Mouse (Mus musculus) forebrain, embryonic 12.5 days (tissue): ENCODE measurements around the gene Gm20388. TPM values are rescaled to one million over a fixed set of nuclear protein-coding genes. Genes with fewer than 3 reads are reported as not detected.
A peak's percentile ranks its signal among the peaks of the same experiment; 100 is the strongest.

ENCODE experiments used
- ATAC-seq: fragments of 200-750 bp; cut with Nextera tagmentation; 2 replicates; pipeline ENCODE4 v1.8.0; 2017; ENCODE audit warnings: moderate TSS enrichment; ENCODE audit not compliant: low FRiP score
- H3K27ac ChIP-seq: fragments of 300-500 bp; sonication (generic); 2 replicates; pipeline ENCODE4 v1.5.1; 2016; ENCODE audit warnings: mild to moderate bottlenecking
- H3K27me3 ChIP-seq: fragments of 300-500 bp; sonication (generic); 2 replicates; pipeline ENCODE4 v1.6.1; 2016; ENCODE audit warnings: mild to moderate bottlenecking
- H3K36me3 ChIP-seq: fragments of 300-500 bp; sonication (generic); replicated peaks from 2 replicates; pipeline ENCODE4 v1.6.1; 2016; ENCODE audit warnings: mild to moderate bottlenecking
- H3K4me1 ChIP-seq: fragments of 300-500 bp; sonication (generic); 2 replicates; pipeline ENCODE4 v1.6.1; 2016
- H3K4me2 ChIP-seq: fragments of 300-500 bp; sonication (generic); 2 replicates; pipeline ENCODE4 v1.6.1; 2016; ENCODE audit warnings: mild to moderate bottlenecking, moderate library complexity
- H3K4me3 ChIP-seq: fragments of 300-500 bp; sonication (generic); replicated peaks from 2 replicates; pipeline ENCODE4 v1.5.1; 2016; ENCODE audit warnings: mild to moderate bottlenecking
- H3K9ac ChIP-seq: fragments of 300-500 bp; sonication (generic); 2 replicates; pipeline ENCODE4 v1.6.1; 2016; ENCODE audit warnings: mild to moderate bottlenecking
- H3K9me3 ChIP-seq: fragments of 300-500 bp; sonication (generic); 2 replicates; pipeline ENCODE4 v1.6.1; 2016
- WGBS: fragments of 180-500 bp; shearing (Covaris S2); methylation state at CpG from one replicate; pipeline ENCODE4 v1.1.7; 2016; 5-methylcytosine and 5-hydroxymethylcytosine counted together
- polyA plus RNA-seq: library from polyadenylated mRNA; unstranded; fragments of >200 nt; fragmentation: Nextera tagmentation; extraction: Ambion mirVana; gene quantifications from 2 replicates; pipeline ENCODE4 v1.2.1, GENCODE M21; 2016

The Gm20388 gene
- polyA plus RNA-seq, 1 experiment from 2014 or later: not detected

DNA sequence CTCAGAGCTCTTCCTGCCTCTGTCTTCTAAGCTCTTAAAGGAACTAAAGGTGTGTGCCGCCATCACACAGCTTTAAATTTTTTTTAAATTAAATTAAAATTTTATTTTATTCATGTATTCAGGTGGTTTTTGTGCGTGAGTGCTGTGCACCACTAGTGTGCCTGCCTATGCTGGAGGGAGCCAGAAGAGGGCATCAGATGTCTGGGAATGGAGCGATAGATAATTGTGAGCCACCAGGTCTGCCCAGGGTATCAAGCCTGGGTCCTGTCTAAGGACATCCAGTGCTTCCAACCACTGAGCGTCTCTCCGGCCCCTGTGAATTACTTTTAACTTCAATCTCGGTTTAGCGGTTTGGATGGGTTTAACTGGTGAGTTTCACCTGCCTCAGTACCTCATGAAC lies 3572.0 kb downstream of the Gm20388 start:
- Histone ChIP-seq H3K4me3 (no peak overlapping the region), H3K27me3 (no peaks in the 10 kb centered on the region), H3K4me1 (peaks cover 16% of the 10 kb centered on the region), H3K27ac (no peak overlapping the region), H3K9me3 (no peaks in the 10 kb centered on the region), H3K4me2 (no peak overlapping the region), H3K36me3 (peaks cover 68% of the 10 kb centered on the region), H3K9ac (no peak overlapping the region)
- 83% methylated on average over 7 of the region's 7 CpGs for WGBS
- no peak for ATAC-seq

DNA sequence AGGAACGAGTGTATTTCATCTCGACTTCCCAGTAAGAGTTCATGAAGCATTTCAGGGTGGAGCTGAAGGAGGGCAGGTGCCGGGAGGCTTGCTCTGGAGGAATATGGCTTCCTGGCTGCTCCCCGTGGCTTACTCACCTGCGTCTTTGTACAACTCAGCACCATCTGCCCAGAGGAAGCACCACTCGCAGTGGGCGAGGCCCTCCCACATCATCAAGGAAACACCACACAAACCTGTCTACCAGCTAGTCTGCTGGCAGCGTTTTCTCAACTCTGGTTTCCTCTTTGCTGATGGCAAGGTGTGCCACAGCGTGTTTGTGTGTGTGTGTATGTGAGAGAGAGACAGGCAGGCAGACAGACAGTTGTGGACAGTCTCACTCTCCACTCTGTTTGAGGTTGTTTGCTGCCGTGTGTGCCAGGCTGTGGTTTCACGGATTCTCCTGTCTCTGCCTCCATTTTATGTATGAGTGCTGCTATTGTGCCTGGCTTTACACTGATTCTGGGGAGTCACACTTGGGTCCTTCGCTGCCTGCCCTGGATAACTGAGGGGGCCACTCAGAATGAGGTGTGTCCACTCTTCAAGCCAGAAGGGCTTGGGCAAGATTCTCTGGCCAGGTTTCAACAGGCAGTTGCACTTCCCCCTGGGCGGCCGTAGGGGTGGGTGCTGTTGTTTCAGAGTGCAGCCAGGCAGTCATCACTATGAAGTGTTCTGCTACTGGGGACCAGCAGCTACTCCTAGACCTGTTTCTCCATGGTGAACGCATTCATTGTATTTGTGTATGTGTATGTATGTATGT lies 3580.8 kb downstream of the Gm20388 start:
- Histone ChIP-seq H3K9ac (0 out of 2 replicates have a peak overlapping the region, but pooled peaks have one; percentile 7), H3K27ac (no peak overlapping the region), H3K4me3 (no peak overlapping the region), H3K36me3 (peaks cover 97% of the 10 kb centered on the region), H3K27me3 (no peaks in the 10 kb centered on the region), H3K4me1 (no peaks in the 10 kb centered on the region), H3K9me3 (no peaks in the 10 kb centered on the region), H3K4me2 (no peak overlapping the region)
- no peak for ATAC-seq
- WGBS: 92% methylated on average over 15 of the region's 15 CpGs

DNA sequence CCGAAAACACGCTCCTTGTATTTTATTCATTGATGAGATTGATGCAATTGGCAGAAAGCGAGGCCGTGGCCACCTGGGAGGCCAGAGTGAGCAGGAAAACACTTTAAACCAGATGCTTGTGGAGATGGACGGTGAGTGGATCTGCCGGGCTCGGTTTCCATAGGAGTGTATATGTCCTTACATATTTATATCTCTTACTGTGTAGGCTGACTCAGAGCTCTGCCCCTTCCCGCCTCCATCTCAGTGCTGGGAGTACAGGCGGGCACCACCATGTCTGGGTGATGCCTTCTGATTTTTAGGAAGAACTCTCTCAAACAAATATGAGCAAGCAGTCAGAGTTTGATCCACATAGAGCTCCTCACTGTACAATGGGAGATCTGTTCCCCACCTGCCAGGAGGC lies 3582.3 kb downstream of the Gm20388 start:
- Histone ChIP-seq H3K27ac (no peak overlapping the region), H3K36me3 (peaks cover 96% of the 10 kb centered on the region), H3K4me3 (no peak overlapping the region), H3K9me3 (no peaks in the 10 kb centered on the region), H3K27me3 (no peaks in the 10 kb centered on the region), H3K9ac (no peak overlapping the region), H3K4me1 (no peaks in the 10 kb centered on the region), H3K4me2 (no peak overlapping the region)
- 95% methylated on average over 9 of the region's 9 CpGs for WGBS
- no peak for ATAC-seq

DNA sequence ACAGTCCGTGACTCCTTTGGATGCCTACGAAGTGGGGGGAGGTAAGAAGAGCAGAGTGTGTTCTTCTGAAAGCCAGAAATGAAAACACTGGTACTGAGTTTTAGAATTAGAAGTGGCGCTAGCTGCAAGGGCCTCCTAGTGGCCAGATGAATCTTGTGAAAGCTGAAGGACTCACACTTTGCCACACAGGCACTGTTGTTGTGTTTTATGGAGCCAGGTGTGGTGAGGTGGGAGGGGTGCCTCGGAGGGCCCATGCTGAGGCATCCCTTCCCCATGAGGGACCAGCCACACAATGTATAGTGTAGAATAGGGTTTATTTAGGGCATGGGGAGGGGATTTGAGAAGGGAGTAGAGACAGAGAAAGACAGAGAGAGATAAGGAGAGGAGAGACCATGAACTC lies 3587.1 kb downstream of the Gm20388 start:
- Histone ChIP-seq H3K4me2 (no peak overlapping the region), H3K27ac (no peak overlapping the region), H3K4me3 (no peak overlapping the region), H3K9me3 (no peaks in the 10 kb centered on the region), H3K4me1 (no peaks in the 10 kb centered on the region), H3K36me3 (peaks cover 95% of the 10 kb centered on the region), H3K9ac (no peak overlapping the region), H3K27me3 (no peaks in the 10 kb centered on the region)
- no peak for ATAC-seq
- WGBS: 83% methylated on average over 4 of the region's 4 CpGs

DNA sequence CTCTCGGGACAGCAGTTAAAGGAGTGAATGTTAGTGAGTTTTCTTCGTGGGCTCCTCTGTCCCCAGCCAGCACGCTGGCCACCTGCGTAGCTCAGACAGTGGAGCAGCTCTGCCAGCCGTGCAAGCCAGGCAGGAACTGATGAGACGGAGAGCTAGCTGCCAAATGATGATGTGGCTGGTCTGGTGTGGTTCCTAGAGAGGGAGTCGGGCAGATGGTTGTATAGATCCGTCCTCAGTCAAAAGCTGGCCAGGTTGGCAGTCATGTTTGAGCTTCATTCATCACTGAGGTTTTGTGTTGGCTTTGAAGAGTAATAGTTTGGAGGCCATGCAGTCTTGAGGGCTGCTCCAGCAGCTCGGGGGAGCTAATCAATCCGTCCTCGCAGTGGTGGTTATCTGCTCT lies 3588.3 kb downstream of the Gm20388 start:
- H3K9me3 ChIP-seq: no peaks in the 10 kb centered on the region
- 92% methylated on average over 11 of the region's 11 CpGs for WGBS
- no peak overlapping the region for H3K9ac ChIP-seq
- H3K36me3 ChIP-seq: peaks cover 95% of the 10 kb centered on the region
- H3K27ac ChIP-seq: no peak overlapping the region
- H3K4me3 ChIP-seq: no peak overlapping the region
- ATAC-seq: no peak
- no peaks in the 10 kb centered on the region for H3K4me1 ChIP-seq
- no peak overlapping the region for H3K4me2 ChIP-seq
- no peaks in the 10 kb centered on the region for H3K27me3 ChIP-seq

DNA sequence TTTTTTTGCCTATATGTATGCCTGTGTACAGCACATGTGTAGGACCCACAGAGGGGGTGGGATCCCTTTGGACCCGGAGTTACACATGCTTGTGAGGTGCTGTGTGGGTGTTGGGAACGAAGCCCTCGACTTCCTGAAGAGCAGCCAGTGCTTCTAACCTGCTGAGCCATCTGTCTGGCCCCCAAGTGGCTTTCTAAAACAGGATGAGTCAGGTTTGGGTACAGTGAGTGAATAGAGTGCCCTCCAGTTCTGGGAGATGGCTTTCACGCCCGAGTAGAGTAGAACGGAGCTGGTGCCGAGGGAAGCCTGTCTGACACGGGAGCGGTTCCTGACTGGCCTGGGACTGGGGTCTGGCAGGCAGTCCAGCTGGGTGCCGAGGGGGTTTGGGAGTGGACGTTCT lies 3588.9 kb downstream of the Gm20388 start:
- 96% methylated on average over 11 of the region's 11 CpGs for WGBS
- ATAC-seq: no peak
- H3K36me3 ChIP-seq: peaks cover 95% of the 10 kb centered on the region
- no peaks in the 10 kb centered on the region for H3K4me1 ChIP-seq
- H3K27ac ChIP-seq: no peak overlapping the region
- H3K27me3 ChIP-seq: no peaks in the 10 kb centered on the region
- H3K4me3 ChIP-seq: no peak overlapping the region
- H3K4me2 ChIP-seq: no peak overlapping the region
- no peak overlapping the region for H3K9ac ChIP-seq
- H3K9me3 ChIP-seq: no peaks in the 10 kb centered on the region

DNA sequence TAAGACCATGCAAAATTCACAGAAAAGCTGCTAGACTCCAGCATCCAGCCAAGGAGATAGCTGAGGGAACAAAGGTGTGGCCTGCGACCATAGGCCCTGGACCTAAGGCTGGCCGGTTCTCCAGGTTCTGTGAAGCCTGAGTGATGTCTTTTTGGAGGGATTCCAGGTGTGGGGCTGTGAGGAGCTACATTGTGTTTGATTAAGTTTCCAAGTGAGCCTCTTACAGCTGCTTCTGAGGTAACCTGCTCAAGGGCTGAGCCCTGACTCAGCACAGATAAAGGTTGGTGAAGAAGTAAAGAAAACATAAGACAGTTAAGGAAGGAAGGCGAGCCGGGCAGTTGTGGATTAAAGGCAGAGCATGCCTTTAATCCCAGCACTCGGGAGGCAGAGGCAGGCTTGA lies 3591.6 kb downstream of the Gm20388 start:
- Histone ChIP-seq H3K9ac (no peak overlapping the region), H3K4me1 (no peaks in the 10 kb centered on the region), H3K27me3 (no peaks in the 10 kb centered on the region), H3K4me2 (no peak overlapping the region), H3K9me3 (no peaks in the 10 kb centered on the region), H3K36me3 (peaks cover 93% of the 10 kb centered on the region), H3K27ac (no peak overlapping the region), H3K4me3 (no peak overlapping the region)
- 92% methylated on average over 5 of the region's 5 CpGs for WGBS
- ATAC-seq: no peak

DNA sequence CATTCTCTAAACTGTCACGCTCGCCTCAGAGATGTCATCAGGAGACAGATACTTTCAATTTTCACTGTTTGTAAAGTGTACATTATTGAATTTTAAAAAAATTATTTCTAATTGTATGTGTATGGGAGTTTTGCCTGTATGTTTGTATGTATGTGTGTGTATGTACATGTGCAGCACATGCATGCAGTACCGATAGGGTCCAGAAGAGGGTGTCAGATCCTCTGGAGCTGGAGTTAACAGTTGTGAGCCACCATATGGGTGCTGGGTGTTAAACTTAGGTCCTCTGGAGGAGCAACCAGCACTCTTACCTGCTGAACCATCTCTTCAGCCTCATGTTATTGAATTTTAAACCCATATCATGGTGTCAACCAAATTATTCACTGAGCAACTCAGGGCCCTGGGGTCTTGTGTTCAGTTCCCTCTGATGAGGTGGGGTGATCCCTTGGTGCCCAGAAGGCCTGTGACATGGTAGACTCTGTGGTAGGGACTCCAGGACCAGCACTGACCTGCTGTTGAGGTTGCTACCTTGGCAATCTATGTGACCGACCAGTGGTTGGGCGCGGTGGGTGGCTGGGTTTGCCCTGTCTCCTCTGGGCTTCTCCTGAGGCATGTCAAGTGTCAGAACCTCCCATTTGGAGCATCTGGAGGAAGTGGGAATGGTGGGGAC lies 3593.3 kb downstream of the Gm20388 start:
- WGBS: 98% methylated on average over 6 of the region's 6 CpGs
- Histone ChIP-seq H3K4me2 (no peak overlapping the region), H3K9me3 (no peaks in the 10 kb centered on the region), H3K27me3 (no peaks in the 10 kb centered on the region), H3K36me3 (peaks cover 97% of the 10 kb centered on the region), H3K9ac (no peak overlapping the region), H3K4me3 (no peak overlapping the region), H3K4me1 (no peaks in the 10 kb centered on the region), H3K27ac (no peak overlapping the region)
- no peak for ATAC-seq

DNA sequence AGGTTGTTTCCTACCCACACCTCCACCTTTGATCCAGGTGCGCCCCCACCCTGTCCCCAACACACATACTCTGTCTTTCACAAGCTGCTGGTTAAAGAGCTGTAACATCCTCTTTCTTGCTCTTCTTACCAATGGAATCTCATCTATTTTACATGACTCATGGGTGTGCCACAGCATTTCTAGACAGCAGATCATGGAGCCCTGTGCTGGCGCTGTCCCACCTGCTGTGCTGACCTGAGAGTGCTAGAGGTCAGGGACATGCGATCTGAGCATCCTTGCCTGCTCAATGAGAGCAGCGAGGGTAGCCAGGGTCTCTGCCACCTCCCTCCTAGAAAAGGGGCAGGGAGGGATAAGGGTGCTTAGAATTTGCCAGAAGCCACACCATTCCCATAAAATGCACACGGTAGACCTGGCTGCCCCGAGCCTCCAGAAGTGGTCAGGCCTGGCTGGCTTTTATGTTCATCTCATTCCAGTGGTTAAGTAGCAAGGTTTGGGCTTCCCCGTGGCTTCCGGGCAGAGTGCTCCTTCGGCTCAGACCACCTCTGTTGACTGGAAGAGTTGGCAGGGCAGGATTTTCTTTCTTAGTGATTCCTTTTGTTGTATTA lies 3594.1 kb downstream of the Gm20388 start:
- H3K4me1 ChIP-seq: no peaks in the 10 kb centered on the region
- H3K27me3 ChIP-seq: no peaks in the 10 kb centered on the region
- WGBS: 94% methylated on average over 9 of the region's 9 CpGs
- no peak overlapping the region for H3K4me2 ChIP-seq
- H3K27ac ChIP-seq: no peak overlapping the region
- H3K36me3 ChIP-seq: peaks cover 97% of the 10 kb centered on the region
- H3K9ac ChIP-seq: no peak overlapping the region
- H3K9me3 ChIP-seq: no peaks in the 10 kb centered on the region
- no peak overlapping the region for H3K4me3 ChIP-seq
- ATAC-seq: no peak

DNA sequence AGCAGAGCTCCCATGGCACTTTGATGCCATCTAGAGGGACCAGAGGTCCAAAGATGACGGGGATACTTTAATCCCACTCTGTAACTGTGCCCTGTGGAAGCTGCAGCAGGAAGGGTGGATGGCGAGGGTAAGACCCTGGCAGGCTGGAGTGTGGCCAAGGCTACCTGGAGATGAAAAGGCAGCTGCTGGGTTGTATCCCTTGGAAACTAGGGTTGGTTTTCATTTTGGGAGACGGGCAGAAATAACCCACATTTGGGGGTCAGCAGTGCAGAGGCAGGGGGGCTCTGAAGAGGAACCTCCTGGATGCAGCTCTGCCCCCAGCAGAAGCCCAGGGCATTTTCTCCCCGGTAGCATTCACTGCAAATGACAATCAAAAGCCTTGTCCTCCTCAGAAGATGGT lies 3594.6 kb downstream of the Gm20388 start:
- no peaks in the 10 kb centered on the region for H3K4me1 ChIP-seq
- no peaks in the 10 kb centered on the region for H3K27me3 ChIP-seq
- 87% methylated on average over 4 of the region's 4 CpGs for WGBS
- no peak overlapping the region for H3K4me2 ChIP-seq
- H3K9me3 ChIP-seq: no peaks in the 10 kb centered on the region
- H3K4me3 ChIP-seq: no peak overlapping the region
- no peak for ATAC-seq
- no peak overlapping the region for H3K27ac ChIP-seq
- H3K9ac ChIP-seq: no peak overlapping the region
- peaks cover 96% of the 10 kb centered on the region for H3K36me3 ChIP-seq

DNA sequence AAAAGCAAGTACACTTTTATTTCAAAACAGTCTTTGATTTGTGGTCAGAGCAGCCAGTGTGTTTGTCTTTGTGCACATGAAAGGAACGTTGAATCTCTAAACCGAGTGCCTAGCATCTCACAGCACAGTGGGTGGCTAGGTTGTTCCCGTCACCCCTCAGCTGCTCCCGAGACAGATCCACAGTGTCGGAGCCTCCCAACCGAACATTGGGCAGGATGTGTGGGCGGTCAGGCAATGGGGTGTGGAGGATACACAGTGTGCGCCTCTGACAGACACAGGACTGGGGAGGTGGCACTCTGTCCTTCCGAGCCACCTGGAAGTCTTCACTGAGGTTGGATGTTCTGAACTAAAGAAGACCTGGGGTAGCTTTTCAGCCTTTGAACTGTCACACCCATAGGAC lies 3595.1 kb downstream of the Gm20388 start:
- Histone ChIP-seq H3K27ac (no peak overlapping the region), H3K4me1 (no peaks in the 10 kb centered on the region), H3K27me3 (no peaks in the 10 kb centered on the region), H3K9me3 (no peaks in the 10 kb centered on the region), H3K36me3 (peaks cover 92% of the 10 kb centered on the region), H3K9ac (no peak overlapping the region), H3K4me3 (no peak overlapping the region), H3K4me2 (no peak overlapping the region)
- 91% methylated on average over 9 of the region's 9 CpGs for WGBS
- ATAC-seq: no peak

DNA sequence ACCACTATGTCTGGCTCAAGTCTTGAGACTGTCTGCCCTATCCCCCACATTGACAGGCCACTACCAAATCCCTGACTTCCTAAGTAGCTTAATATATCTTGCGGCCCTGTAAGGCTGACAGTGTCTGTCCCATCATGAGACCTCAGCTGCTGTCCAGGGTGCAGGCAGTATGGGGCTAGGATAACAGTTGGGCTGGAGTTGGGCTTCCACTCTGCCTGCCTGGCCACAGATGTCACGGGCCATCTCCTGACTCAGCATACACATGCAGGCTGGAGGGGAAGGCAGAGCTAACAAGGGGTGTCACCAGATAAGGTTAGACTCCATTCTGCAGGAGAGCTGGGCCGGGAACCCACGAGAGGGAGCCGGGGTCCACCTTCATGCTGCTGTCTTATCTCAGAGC lies 3596.5 kb downstream of the Gm20388 start:
- 96% methylated on average over 5 of the region's 5 CpGs for WGBS
- Histone ChIP-seq H3K27ac (no peak overlapping the region), H3K4me1 (no peaks in the 10 kb centered on the region), H3K4me3 (no peak overlapping the region), H3K36me3 (peaks cover 77% of the 10 kb centered on the region), H3K4me2 (no peak overlapping the region), H3K27me3 (no peaks in the 10 kb centered on the region), H3K9me3 (no peaks in the 10 kb centered on the region), H3K9ac (no peak overlapping the region)
- ATAC-seq: no peak
